Mouse (Mus musculus) erythroblast, adult 5-6 weeks (primary cell): ENCODE measurements around the gene Adgrg5. TPM values are rescaled to one million over a fixed set of nuclear protein-coding genes. Genes with fewer than 3 reads are reported as not detected.

Experiments used
- ATAC-seq: replicated peaks from 2 replicates; pipeline ENCODE4 v1.8.0; 2016; ENCODE audit warnings: moderate number of reproducible peaks, mild to moderate bottlenecking, moderate TSS enrichment, inconsistent platforms; ENCODE audit not compliant: poor library complexity, low FRiP score, severe bottlenecking
- total RNA-seq, 2 experiments: library from RNA; stranded (forward) in 1 of 2; stranded (reverse) in 1 of 2; fragments of 150-400 nt in 1 of 2; fragments of 200-764, 138-1000 nt in 1 of 2; gene quantifications; 2 replicates each; pipeline versions ENCODE4 v1.2.3 to v1.2.4; 2015 to 2017; ENCODE audit warnings: low replicate concordance in 2 of 2

Adgrg5 gene
- total RNA-seq, 2 experiments from 2014 or later: 0.19 to 0.85 TPM

DNA sequence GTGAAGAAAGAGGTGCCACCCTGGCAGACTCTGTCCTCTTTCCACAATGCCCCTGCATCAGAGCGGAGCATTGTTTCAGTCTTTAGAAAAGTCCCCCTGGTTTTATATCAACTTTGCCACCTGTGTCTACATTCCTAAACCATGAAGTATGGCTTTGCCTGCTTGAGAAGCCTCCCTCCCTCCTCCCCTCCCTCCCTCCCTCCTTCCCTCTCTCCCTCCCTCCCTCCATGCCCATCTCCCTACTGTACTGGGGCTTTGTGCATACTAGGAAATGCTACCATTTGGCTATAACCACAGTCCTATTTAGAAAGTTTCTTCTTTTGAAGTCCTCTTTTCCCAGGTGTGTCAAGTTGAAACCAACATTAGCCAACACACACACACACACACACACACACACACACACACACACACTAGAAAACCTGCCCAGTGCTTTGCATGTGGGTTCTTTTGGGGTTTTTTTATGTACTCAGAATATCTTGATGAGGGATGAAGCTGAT lies 32.6 kb downstream of the Adgrg5 start:
- no peak for ATAC-seq

DNA sequence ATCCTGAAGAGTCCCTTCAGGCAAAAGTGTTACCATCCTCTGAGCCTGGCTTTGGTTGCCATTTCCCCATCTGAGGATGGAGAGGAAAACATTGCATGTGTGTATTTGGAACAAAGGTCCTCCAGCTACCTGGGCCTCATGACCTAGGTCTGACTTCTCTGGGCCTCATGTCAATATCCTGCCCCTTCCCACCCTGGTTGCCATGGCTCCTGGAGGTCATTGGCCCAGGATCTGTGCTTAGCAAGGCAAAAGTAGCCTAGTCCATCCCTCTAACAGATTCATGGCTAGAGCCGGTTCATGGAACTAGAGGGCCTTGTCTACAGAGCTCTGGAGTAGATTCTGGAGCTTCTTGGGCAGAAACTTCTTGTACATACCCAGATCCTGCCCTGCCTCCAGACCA lies 38.7 kb downstream of the Adgrg5 start:
- no peak for ATAC-seq

DNA sequence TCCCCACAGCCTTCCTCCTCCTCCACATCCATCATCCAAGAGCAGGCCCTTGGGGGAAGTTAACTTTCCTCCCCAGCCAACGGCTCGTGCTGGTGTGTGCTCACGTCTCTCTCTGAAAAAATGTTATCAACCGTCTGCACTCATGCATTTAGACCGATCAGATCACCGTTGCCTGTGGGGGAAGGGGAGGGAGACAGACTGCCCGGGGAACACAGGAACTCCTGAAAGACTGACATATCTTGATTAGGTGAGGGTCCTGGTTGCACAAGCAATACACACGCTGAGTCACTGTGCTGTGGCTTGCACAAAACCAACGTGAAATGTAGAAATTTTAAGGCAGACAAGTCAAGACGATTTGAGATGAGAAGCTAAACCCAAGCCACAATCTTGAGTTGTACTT lies 41.3 kb downstream of the Adgrg5 start:
- ATAC-seq: peak; percentile 75

DNA sequence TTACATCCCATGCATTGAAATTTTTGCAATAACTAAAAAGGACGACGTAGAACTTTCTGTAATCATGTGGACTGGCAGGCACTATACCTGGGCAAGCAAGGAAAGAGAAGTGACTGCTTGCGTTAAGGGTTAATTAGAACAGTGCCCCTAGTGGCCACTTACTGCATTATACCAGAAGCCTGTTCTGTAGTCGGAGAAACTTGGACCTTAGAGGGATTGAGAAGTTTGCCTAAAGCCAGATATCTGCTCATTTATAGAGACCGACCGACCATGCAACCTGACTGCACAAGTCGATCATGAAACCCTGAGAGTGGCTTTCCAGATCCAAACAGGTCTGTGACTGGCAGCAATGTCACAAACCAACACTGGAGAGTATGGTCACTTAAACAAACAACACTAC lies 43.1 kb downstream of the Adgrg5 start:
- peak; percentile 73 for ATAC-seq

DNA sequence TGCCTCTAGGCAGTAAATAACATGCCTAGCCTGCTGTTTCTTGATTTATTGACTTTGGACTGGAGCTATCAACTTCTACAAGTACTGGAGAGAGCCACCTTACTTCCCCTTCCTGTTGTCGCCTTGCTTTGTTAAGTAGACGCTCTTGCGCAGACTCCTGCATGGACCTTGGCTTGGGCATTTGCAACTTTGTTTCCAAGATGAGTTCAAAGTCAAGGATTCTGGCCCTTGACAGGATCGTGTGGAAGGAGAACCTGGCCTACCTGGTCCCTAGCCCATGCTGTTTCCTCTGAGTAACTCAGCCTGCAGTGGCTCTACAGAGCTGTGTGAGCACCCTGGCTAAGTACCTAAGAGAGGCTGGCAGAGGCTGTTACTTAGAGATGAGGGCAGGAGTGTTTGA lies 43.6 kb downstream of the Adgrg5 start:
- no peak for ATAC-seq

DNA sequence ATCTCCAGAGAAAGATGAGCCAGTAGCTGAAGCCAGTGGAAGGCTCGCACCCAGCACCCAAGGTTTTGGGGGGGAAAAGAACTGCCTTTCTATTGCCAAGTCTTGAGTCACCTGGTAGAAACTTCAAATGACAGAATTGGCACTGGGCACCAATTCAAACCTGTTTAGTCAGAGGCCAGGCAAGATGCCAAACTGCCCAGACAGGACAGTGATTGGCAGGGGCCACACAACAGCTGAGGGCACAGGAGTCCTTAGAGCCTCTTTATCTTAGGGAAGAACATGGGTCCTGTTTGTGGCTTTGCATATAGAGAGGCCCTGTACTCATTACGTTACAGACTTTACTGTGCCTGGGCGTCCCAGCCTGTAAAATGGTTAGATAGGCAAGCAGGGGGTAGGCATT lies 44.1 kb downstream of the Adgrg5 start:
- peak; percentile 33 for ATAC-seq

DNA sequence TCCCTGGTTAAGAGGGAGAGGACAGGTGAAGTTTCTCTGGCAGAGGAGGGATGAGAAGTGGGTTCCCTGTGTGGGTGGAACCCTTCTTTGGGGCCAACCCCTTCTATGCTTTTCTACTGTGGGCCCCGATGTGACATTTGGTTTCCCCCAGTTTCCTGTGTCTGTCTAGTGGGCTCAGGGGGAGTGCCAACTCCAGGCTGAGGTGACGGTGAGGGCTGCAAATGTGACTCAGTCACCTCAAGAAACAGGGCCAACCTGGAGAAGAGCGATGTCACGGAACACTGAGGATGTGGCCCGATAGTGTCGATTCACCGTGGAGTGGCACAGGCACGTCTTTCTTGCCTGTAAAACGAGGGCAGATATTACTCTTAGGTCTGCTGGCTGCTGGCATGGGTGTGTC lies 49.8 kb downstream of the Adgrg5 start:
- ATAC-seq: no peak

DNA sequence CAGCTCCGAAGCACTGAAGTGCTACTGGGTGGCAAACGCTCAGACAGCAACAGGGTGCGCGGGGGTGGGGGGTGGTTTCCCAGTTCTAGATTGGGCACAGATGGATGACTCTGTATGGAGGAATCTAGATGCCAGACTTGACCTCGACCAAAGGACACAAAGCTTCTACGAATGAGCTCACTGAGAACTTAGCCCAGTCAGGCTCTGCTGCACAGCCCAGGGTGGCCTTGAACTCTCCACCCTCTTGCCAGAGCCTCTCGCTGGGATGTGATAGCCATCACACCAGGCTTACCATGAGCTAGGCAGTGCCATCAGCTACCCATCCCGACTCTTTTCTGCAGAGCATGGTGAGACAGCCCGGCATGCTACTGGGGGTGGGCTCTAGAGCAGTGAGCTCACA lies 50.3 kb downstream of the Adgrg5 start:
- no peak for ATAC-seq

DNA sequence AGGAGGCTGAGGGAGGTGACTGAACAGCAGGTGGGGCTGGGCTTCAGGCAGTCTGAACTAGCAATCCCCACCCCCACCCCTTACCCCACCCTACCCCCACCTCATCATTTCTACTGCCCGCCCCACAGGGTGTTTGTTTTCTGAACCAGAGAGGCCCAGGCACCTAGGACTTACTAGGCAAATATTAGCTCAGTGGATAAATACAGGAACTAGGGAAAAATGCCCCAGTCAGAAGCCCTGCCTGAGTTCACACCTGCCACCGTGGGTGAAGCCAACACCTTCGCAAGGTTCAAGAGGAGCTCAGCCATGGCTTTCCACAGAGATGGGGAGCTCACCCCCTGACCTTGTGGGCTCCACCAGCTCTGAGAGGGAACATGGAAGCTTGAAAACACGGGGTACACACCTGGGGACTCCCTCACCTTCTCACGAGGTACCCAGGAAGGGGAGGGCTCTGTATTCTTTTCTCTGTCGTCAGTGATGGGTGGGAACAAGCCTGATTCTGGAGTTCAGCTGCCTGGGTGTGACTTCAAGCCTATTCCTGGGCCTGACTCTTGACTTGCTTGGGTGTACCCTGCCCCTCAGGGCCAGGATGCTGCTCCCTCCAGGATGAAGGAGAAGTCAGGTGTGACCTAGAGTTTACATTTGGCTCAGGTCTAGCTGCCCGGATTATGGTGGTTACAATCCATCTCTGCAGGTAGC lies 51.1 kb downstream of the Adgrg5 start, which contains the start of gene Adgrg1:
TSS of gene Adgrg1 (plus strand) at position 285 of the 699 bp plus-strand sequence.
- no peak for ATAC-seq

DNA sequence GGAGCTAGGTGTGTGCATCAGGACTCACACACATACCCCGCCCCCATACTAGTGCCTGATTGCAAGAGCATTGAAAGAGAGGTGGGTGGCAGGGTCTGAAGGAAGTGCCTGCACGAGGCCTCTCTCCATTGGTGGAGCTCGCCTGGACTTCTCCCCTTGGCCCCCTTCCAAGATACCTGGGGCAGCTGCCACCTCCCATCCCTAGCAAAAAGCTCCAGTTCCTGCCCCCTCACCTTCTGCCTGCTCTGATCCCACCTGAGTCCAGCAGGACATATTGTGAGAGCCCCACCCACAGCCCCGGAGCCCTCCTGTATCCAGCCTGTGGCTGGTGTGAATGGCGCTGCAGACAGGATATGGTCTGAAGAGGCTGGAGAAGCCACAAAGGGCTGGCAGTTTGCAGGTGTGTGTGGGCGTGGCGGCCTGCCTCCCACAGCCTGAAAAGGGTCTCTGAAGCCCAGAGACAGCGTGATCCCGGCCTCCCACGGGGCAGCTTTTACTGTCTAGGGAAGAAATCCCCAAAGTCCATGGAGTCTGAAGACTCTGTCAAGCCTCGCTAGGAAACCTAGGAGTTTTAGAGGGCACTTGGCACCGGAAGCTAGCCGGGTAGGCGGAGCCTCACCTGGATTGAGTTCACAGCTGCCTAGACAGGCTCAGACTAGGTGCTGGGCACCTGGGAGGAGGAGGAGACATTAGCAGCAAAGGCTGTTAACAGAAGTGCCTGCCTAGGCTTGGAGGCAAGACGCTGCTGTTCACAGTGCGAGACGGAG lies 53.3 kb downstream of the Adgrg5 start:
- ATAC-seq: no peak

DNA sequence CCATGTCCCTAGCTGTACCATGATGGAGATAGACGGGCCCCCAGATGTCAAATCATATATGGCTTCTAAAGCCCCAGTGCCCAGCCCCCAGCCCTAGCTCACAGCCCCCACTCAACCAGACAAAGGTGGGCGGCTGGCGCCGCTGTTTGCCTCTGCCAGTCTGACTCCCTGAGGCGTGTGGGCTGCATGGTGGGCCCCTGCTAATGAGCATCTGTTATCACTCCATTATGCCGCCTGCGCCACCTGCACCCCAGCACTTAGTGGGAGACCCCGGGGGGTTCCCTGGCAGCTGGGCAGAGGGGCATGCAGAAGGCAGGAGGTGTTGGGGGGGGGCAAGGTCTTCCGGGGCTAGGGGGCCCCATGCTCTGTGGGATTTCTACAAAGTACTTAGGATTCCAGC lies 54.6 kb downstream of the Adgrg5 start:
- no peak for ATAC-seq

DNA sequence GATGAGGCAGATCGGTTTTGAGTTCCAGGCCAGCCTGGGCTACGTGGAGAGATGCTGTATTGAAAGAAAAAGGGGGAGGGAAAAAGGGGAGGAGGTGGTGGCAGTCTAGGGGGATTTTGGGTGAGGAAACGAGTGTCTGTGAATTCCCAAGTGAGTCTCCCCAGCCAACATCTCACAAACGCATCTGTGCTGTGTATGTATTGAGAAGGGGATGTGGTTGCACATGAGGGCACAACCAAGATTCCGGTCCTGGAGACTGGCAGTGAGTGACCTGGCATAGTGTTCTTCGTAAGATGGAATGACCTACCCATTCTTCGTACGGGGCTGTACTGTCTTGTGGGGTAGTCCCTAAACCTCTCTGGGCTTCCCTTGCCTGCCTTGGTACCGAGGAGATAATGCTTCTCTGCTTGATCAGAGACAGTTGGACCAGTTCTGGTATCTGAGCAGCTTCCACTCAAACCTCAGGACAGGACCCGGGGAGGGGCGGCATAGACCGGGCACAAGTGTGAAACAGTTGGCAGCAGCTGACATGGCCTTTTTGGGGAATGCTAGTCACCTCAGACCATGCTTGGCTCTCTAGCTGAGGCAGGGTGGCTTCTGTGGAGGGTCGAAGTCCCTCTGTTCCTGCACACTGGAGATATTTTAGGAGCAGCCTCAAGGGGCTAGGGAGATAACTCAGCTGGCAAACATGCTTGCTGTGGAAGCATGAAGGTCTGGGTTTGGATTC lies 55.3 kb downstream of the Adgrg5 start:
- no peak for ATAC-seq

DNA sequence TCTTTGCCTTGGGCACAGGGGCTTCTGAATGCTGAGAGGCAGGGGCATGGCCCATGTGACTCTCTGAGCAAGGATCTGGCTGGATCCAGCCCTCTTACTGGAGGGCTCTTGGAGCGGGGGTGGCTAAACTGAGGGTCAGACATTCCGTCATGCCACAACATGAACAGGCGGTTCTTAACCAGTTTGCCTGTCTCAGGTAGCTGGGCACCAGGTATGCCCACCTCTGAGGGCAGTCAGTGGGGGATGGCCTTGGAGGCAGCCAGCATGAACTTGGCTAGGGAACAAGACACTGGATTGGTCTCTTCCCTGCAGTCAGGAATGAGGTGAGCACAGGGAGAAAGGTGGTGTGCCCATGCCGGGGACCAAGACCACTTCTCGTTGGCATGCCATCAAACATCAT lies 56.7 kb downstream of the Adgrg5 start:
- no peak for ATAC-seq

DNA sequence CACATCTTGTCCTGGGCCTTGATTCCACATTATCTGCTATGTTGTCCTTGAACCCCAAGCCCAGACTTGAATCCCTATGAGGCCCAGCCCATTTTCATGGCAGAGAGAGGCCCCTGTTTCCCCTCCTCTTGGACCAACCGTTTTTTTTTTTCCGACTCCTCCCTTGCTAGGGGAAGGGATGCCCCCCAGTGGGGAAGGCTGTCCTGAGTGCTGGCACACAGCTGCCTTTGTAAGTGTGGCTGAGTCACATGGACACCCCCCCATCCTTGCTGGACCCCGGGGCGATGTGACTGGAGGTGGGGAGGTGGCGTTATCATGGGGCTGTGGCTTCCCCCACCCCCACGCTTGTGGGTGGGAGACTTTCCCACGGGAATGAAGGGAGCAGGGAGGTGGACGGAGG lies 57.5 kb downstream of the Adgrg5 start:
- ATAC-seq: no peak

DNA sequence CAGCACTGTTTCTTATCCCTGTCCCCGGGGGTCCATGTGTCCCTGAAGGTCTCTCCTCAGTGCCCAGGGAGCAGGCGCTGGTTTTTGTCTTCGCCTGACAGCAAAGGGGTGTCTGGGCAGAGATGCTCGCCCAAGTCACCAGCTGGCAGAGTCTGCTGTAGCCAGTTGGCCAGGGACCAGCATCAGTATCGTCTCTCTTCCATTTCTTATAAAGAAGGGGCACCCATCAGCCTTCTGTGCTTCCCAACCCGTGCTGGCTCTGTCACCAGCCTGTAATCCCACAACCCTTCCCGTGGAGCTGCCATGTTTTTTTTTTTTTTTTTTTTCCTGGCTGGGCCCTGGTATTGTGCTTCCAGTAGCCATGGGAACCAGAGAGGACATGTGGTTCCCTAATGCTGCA lies 58.4 kb downstream of the Adgrg5 start:
- ATAC-seq: no peak

DNA sequence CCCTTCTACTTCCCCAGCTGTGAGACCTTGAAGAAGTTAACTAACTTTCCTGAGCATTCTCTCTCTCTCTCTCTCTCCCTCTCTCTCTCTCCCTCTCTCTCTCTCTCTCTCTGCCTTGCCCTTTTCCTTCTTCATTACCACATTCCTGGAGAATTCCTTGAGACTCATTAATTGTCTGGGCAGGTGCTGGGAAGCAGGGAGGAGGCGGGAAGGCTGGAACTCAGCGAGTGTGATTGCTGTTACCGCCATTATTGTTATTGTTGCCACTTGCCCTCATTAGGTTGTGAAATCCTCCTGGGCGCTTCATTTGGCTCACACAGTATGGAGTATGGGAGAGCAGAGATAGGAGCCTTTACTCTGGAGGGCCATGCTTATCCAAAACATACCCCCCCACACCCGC lies 59.7 kb downstream of the Adgrg5 start:
- ATAC-seq: no peak

DNA sequence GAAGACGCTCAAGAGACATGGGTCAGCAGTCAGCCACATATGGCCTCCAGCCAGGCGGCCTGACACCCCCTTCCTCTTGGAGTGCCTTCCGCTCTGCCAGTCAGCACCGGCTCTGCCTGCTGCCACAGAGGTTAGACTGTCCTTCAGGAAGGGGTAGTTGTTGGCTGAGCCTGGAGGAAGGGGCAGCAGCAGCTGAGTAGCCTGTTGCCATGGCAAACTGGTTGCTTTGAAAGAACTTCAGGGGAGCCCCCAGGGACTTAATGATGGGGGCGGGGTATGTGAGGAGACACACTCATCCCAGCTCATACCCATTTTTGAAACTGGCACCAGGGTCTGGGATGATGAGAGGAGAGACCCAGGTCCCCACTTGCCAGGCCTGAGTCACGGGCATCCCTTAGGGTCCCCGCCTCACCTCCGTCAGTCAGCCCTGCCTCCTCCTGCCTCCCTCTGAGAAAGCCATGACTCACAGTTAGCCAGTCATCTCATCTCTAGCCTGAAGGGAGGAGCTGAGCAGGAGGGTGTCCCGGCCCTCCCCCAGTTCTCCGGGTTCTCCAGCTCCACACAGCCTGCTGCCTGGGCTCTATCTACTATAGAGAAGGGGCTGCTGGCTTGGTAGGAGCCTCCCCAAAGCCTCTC lies 60.5 kb downstream of the Adgrg5 start:
- ATAC-seq: peak; percentile 82

DNA sequence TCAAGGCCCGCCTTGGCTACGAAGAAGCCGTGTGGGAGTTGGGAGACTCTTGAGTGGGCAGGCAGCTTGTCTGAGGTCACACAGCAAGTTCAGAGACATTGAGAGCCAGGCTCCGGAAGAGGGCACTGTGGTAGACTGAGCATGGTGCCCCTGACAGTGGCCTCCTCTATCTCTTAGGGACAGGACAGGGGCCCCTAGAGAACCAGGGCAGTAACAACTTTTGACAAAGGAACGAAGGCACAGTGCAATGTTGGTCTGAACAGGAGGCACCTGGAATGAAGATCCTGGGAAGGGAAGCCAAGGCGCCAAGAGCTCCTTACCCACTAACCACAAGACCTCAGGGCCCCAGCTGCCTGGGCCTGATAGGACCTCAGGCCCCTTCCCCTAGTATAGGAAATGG lies 61.5 kb downstream of the Adgrg5 start:
- peak; percentile 66 for ATAC-seq

DNA sequence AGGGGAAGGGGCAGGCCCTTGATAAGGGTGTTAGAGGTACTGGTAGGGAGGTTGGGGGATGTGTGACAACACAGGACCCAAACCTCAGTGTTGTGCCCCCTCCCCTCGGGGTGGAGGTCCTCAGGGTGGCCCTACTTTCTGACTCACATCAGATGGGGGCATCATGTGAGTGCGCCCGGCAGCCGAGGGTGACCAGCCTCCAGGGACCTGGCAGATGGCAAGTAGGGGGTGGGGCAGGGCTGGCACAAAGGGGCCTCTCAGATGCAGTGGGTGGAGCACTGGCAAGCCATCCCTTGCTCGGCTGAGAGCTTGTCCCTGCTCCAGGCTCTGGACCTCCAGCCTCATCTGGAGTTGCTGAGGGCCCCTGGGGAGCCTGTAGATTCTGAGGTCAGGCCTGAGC lies 63.2 kb downstream of the Adgrg5 start:
- ATAC-seq: peak; percentile 34

DNA sequence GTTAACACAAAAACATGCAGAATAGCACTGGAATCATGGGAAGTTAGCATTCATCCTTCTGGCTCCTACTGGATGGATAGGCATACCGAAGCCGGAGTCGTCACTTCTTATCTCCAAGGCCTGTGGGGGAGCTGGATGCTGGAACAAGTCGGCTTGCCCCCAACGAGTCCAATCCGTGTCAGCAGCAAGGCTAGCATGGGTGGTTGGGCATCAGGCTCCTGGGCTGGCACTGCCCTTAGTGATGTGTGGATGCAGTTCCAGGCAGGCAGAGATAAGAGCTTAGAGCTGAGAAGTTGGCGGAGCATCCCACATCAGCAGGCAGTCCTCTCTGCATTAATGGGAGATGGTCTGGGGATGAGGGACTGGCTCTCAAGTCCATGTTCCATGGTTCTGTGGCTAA lies 64.1 kb downstream of the Adgrg5 start:
- no peak for ATAC-seq
